Mouse (Mus musculus): Measurements from ENCODE around the gene Cd109. TPM values are rescaled to one million over a fixed set of nuclear protein-coding genes. Genes with fewer than 3 reads are reported as not detected.
A peak's percentile ranks its signal among the peaks of the same experiment; 100 is the strongest.

The Cd109 gene
- polyA plus RNA-seq, 1 experiment from 2014 or later: 2.1 TPM

DNA sequence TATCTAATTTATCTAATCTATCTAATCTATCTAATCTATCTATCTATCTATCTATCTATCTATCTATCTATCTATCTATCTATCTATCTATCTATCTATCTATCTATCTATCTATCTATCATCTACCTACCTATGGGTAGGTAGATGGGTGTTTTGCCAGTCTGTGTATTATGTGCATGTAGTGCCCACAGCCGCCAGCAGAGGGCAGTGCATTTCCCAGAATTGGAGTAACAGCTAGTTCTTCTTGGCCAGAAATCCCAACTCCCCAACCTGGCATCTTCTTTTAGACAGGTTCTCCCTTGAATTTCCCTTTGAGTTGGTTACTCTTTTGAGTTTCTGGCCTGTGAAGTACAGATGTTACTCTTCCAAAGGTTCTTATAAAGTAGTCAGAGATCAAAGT, 85.3 kb downstream of the Cd109 start:
- no peaks in the 10 kb centered on the region for H3K9me3 ChIP-seq (ENCODE audit: control insufficient read depth, low read length)
- no peaks in the 10 kb centered on the region for H3K36me3 ChIP-seq (replicated peaks; ENCODE audit: control insufficient read depth, insufficient read depth)
- peak; percentile 69 for DNase-seq (ENCODE audit: low spot score)
- 3% methylated on average over 1 of the region's 1 CpGs for WGBS
- H3K4me2 ChIP-seq (replicated peaks): no peak overlapping the region
- H3K4me3 ChIP-seq (replicated peaks; ENCODE audit: low read length): no peak overlapping the region
- no peak for ATAC-seq (ENCODE audit: low FRiP score)
- no peaks in the 10 kb centered on the region for H3K4me1 ChIP-seq (replicated peaks; ENCODE audit: control insufficient read depth, insufficient read depth, low read length)
- H3K27me3 ChIP-seq (ENCODE audit: control insufficient read depth, insufficient read depth, low read length): no peaks in the 10 kb centered on the region
- no peak overlapping the region for H3K27ac ChIP-seq
- no peak overlapping the region for H3K9ac ChIP-seq

- no peaks in the 10 kb centered on the region for H3K27me3 ChIP-seq (ENCODE audit: control insufficient read depth, insufficient read depth, low read length)
- DNase-seq (ENCODE audit: low spot score) (no peak), ATAC-seq (ENCODE audit: low FRiP score) (no peak)
- H3K36me3 ChIP-seq (replicated peaks; ENCODE audit: control insufficient read depth, insufficient read depth): no peaks in the 10 kb centered on the region
- H3K4me3 ChIP-seq (replicated peaks; ENCODE audit: low read length): no peak overlapping the region
- no peak overlapping the region for H3K27ac ChIP-seq
- peaks cover 10% of the 10 kb centered on the region; the same call in 1 of the 2 replicates for H3K9me3 ChIP-seq (ENCODE audit: control insufficient read depth, low read length)
- H3K4me1 ChIP-seq (replicated peaks; ENCODE audit: control insufficient read depth, insufficient read depth, low read length): no peaks in the 10 kb centered on the region
- no peak overlapping the region for H3K4me2 ChIP-seq (replicated peaks)
- H3K9ac ChIP-seq: no peak overlapping the region
- 87% methylated on average over 12 of the region's 12 CpGs for WGBS
These were observed 87.3 kb downstream of the Cd109 start for GRCm38 (mm10) chr9:78702509-78703239.

- Histone ChIP-seq H3K27me3 (ENCODE audit: control insufficient read depth, insufficient read depth, low read length) (no peaks in the 10 kb centered on the region), H3K4me3 (replicated peaks; ENCODE audit: low read length) (no peak overlapping the region), H3K9ac (no peak overlapping the region), H3K9me3 (ENCODE audit: control insufficient read depth, low read length) (no peaks in the 10 kb centered on the region), H3K27ac (no peak overlapping the region), H3K4me2 (replicated peaks) (no peak overlapping the region), H3K36me3 (replicated peaks; ENCODE audit: control insufficient read depth, insufficient read depth) (no peaks in the 10 kb centered on the region), H3K4me1 (replicated peaks; ENCODE audit: control insufficient read depth, insufficient read depth, low read length) (no peaks in the 10 kb centered on the region)
- DNase-seq (ENCODE audit: low spot score): no peak
- 78% methylated on average over 6 of the region's 6 CpGs for WGBS
- no peak for ATAC-seq (ENCODE audit: low FRiP score)
These were observed 105.8 kb downstream of the Cd109 start for GRCm38 (mm10) chr9:78720888-78721798.

- ATAC-seq (ENCODE audit: low FRiP score) (no peak), DNase-seq (ENCODE audit: low spot score) (no peak)
- no peaks in the 10 kb centered on the region for H3K36me3 ChIP-seq (replicated peaks; ENCODE audit: control insufficient read depth, insufficient read depth)
- no peak overlapping the region for H3K9ac ChIP-seq
- no peak overlapping the region for H3K4me3 ChIP-seq (replicated peaks; ENCODE audit: low read length)
- 74% methylated on average over 6 of the region's 6 CpGs for WGBS
- no peak overlapping the region for H3K27ac ChIP-seq
- no peaks in the 10 kb centered on the region for H3K9me3 ChIP-seq (ENCODE audit: control insufficient read depth, low read length)
- H3K4me2 ChIP-seq (replicated peaks): no peak overlapping the region
- H3K4me1 ChIP-seq (replicated peaks; ENCODE audit: control insufficient read depth, insufficient read depth, low read length): no peaks in the 10 kb centered on the region
- H3K27me3 ChIP-seq (ENCODE audit: control insufficient read depth, insufficient read depth, low read length): no peaks in the 10 kb centered on the region
These were observed 116.6 kb downstream of the Cd109 start for GRCm38 (mm10) chr9:78731931-78732330.

DNA sequence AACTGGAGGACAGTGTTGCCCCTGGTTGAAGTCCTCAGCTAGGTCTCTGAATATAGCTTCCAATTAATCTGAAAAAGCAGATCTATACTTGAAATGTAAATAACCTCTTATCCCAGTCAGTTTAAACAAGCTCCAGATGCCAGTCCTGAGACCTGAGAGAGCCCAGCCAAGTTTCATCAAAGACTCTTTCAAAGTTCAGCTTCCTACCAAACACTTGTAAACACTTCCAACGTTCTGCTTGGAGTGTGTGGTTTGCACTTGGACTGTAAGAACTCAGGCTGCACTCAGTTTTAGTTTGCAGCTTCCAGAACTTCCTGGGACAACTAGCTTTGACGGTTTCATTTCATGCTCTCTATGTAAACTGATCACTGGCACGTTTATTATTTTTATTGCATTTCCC, 120.2 kb downstream of the Cd109 start:
- H3K9me3 ChIP-seq (ENCODE audit: control insufficient read depth, low read length): no peaks in the 10 kb centered on the region
- WGBS: 80% methylated on average over 3 of the region's 3 CpGs
- no peak overlapping the region for H3K9ac ChIP-seq
- no peaks in the 10 kb centered on the region for H3K36me3 ChIP-seq (replicated peaks; ENCODE audit: control insufficient read depth, insufficient read depth)
- H3K4me1 ChIP-seq (replicated peaks; ENCODE audit: control insufficient read depth, insufficient read depth, low read length): no peaks in the 10 kb centered on the region
- no peak overlapping the region for H3K4me2 ChIP-seq (replicated peaks)
- DNase-seq (ENCODE audit: low spot score): no peak
- H3K4me3 ChIP-seq (replicated peaks; ENCODE audit: low read length): no peak overlapping the region
- ATAC-seq (ENCODE audit: low FRiP score): no peak
- no peaks in the 10 kb centered on the region for H3K27me3 ChIP-seq (ENCODE audit: control insufficient read depth, insufficient read depth, low read length)
- H3K27ac ChIP-seq: no peak overlapping the region

DNA sequence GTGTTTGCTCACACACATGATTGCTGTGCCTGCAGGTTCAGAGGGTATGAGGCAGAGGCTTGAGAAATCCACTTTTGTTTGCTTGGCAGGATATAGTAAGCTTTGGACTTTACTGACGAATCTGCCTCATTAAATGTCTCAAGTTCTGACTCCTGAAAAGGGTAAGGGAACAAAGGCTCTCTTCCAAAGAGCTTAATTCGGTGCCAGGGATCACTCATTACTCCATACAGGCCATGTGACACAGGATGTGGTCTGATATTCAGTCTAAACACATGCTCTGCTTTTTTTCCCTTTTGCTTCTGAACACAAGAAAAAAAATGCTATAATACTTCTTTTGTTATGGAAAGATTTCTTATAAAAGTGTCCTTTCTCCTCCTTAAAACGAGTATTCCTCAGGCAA, 126.7 kb downstream of the Cd109 start:
- WGBS: 60% methylated on average over 3 of the region's 3 CpGs
- H3K4me2 ChIP-seq (replicated peaks): no peak overlapping the region
- H3K27me3 ChIP-seq (ENCODE audit: control insufficient read depth, insufficient read depth, low read length): no peaks in the 10 kb centered on the region
- H3K4me3 ChIP-seq (replicated peaks; ENCODE audit: low read length): no peak overlapping the region
- no peak overlapping the region for H3K9ac ChIP-seq
- H3K36me3 ChIP-seq (replicated peaks; ENCODE audit: control insufficient read depth, insufficient read depth): no peaks in the 10 kb centered on the region
- DNase-seq (ENCODE audit: low spot score) (no peak), ATAC-seq (ENCODE audit: low FRiP score) (no peak)
- H3K9me3 ChIP-seq (ENCODE audit: control insufficient read depth, low read length): no peaks in the 10 kb centered on the region
- no peaks in the 10 kb centered on the region for H3K4me1 ChIP-seq (replicated peaks; ENCODE audit: control insufficient read depth, insufficient read depth, low read length)
- no peak overlapping the region for H3K27ac ChIP-seq

GRCm38 (mm10) chr9:78750246-78750645, 134.9 kb downstream of the Cd109 start:
- Histone ChIP-seq H3K27ac (no peak overlapping the region), H3K9ac (no peak overlapping the region), H3K27me3 (ENCODE audit: control insufficient read depth, insufficient read depth, low read length) (no peaks in the 10 kb centered on the region), H3K4me2 (replicated peaks) (no peak overlapping the region), H3K4me1 (replicated peaks; ENCODE audit: control insufficient read depth, insufficient read depth, low read length) (no peaks in the 10 kb centered on the region), H3K9me3 (ENCODE audit: control insufficient read depth, low read length) (no peaks in the 10 kb centered on the region), H3K4me3 (replicated peaks; ENCODE audit: low read length) (no peak overlapping the region), H3K36me3 (replicated peaks; ENCODE audit: control insufficient read depth, insufficient read depth) (no peaks in the 10 kb centered on the region)
- DNase-seq (ENCODE audit: low spot score) (no peak), ATAC-seq (ENCODE audit: low FRiP score) (no peak)
- 79% methylated on average over 3 of the region's 3 CpGs for WGBS

Other genes starting within 250 kb of the Cd109 start
- gene Dppa5a, start 247.4 kb upstream of the Cd109 start, polyA plus RNA-seq (2014; fragmentation: Nextera tagmentation; extraction: Ambion mirVana): 4.5 and 6.0 TPM in 2 replicates
- 5.0 and 6.5 TPM in 2 replicates for gene Ooep, start 236.8 kb upstream of the Cd109 start, polyA plus RNA-seq (2014; fragmentation: Nextera tagmentation; extraction: Ambion mirVana)
- gene Ddx43, start 219.8 kb upstream of the Cd109 start, polyA plus RNA-seq (2014; fragmentation: Nextera tagmentation; extraction: Ambion mirVana): 0.40 and 0.75 TPM in 2 replicates
- 0.63 and 0.84 TPM in 2 replicates for gene Cgas, start 172.3 kb upstream of the Cd109 start, polyA plus RNA-seq (2014; fragmentation: Nextera tagmentation; extraction: Ambion mirVana)
- gene Mto1, start 167.3 kb upstream of the Cd109 start, polyA plus RNA-seq (2014; fragmentation: Nextera tagmentation; extraction: Ambion mirVana): 27.5 and 28.5 TPM in 2 replicates
- 1.4 and 2.0 TPM in 2 replicates for gene Gm17324, start 166.8 kb upstream of the Cd109 start, polyA plus RNA-seq (2014; fragmentation: Nextera tagmentation; extraction: Ambion mirVana)
- 3,726 and 3,749 TPM in 2 replicates for gene Eef1a1, start 126.4 kb upstream of the Cd109 start, polyA plus RNA-seq (2014; fragmentation: Nextera tagmentation; extraction: Ambion mirVana)
- gene Slc17a5, start 27.5 kb upstream of the Cd109 start, polyA plus RNA-seq (2014; fragmentation: Nextera tagmentation; extraction: Ambion mirVana): 15.5 and 16.7 TPM in 2 replicates

All from hindbrain, embryonic 14.5 days (tissue).